Mouse (Mus musculus) T-helper 2 cell (primary cell): Measurements from ENCODE around the gene Rft1.

Experiments used
- in situ Hi-C: fragments of 300-600 bp; cut with MboI, MseI; formaldehyde crosslinking; loops from one replicate; pipeline ENCODE4 v1.15.1; 2025; ENCODE audit warnings: high pct_unique_total_duplicates

Rft1 gene

GRCm38 (mm10) chr14:30671095-30671985, 17.2 kb downstream of the Rft1 start:
- in situ Hi-C loops = loop anchor here (5.0 kb wide), 1 partner anchor 79 kb away; no protein-coding TSS in a partner anchor

GRCm38 (mm10) chr14:30671986-30672312, 17.8 kb downstream of the Rft1 start:
- in situ Hi-C loops = loop anchor here (5.0 kb wide), 1 partner anchor 80 kb away; no protein-coding TSS in a partner anchor

GRCm38 (mm10) chr14:30674947-30675346, 20.8 kb downstream of the Rft1 start:
- in situ Hi-C loops = loop anchor here (5.0 kb wide), 1 partner anchor 83 kb away; no protein-coding TSS in a partner anchor

GRCm38 (mm10) chr14:30682131-30682530, 28.0 kb downstream of the Rft1 start:
- in situ Hi-C loops = no loop called here

GRCm38 (mm10) chr14:30690685-30691084, 36.5 kb downstream of the Rft1 start:
- in situ Hi-C loops = no loop called here

- in situ Hi-C loops = no loop called here
These were observed 38.3 kb downstream of the Rft1 start for GRCm38 (mm10) chr14:30692439-30692838.

GRCm38 (mm10) chr14:30694786-30695185, 40.6 kb downstream of the Rft1 start:
- in situ Hi-C loops = no loop called here

- in situ Hi-C loops = no loop called here
These were observed 41.4 kb downstream of the Rft1 start for GRCm38 (mm10) chr14:30695609-30696008.

- in situ Hi-C loops = no loop called here
These were observed 43.4 kb downstream of the Rft1 start for GRCm38 (mm10) chr14:30697407-30698052.

GRCm38 (mm10) chr14:30699656-30700055, 45.5 kb downstream of the Rft1 start:
- in situ Hi-C loops = loop anchor here (10.0 kb wide), 1 partner anchor 395 kb away; no protein-coding TSS in a partner anchor

GRCm38 (mm10) chr14:30702512-30702911, 48.4 kb downstream of the Rft1 start:
- in situ Hi-C loops = loop anchor here (10.0 kb wide), 1 partner anchor 392 kb away; no protein-coding TSS in a partner anchor

GRCm38 (mm10) chr14:30703079-30703478, 48.9 kb downstream of the Rft1 start:
- in situ Hi-C loops = loop anchor here (10.0 kb wide), 1 partner anchor 392 kb away; no protein-coding TSS in a partner anchor

GRCm38 (mm10) chr14:30704098-30704855, 50.1 kb downstream of the Rft1 start:
- in situ Hi-C loops = loop anchor here (10.0 kb wide), 1 partner anchor 391 kb away; no protein-coding TSS in a partner anchor

GRCm38 (mm10) chr14:30711892-30712291, 57.7 kb downstream of the Rft1 start:
- in situ Hi-C loops = loop anchor here (5.0 kb wide), 1 partner anchor 85 kb away; the partner anchor contains the start of gene Prkcd

- in situ Hi-C loops = loop anchor here (5.0 kb wide), 1 partner anchor 86 kb away; the partner anchor contains the start of gene Prkcd
These were observed 59.6 kb downstream of the Rft1 start for GRCm38 (mm10) chr14:30713769-30714168.

- in situ Hi-C loops = loop anchor here (5.0 kb wide), 1 partner anchor 88 kb away; the partner anchor contains the start of gene Prkcd
These were observed 60.8 kb downstream of the Rft1 start, which contains the start of gene Sfmbt1 for GRCm38 (mm10) chr14:30714799-30715617. Gene Sfmbt1 (plus strand): TSS chr14:30714849.

- in situ Hi-C loops = no loop called here
These were observed 61.5 kb downstream of the Rft1 start for GRCm38 (mm10) chr14:30715618-30716050.

GRCm38 (mm10) chr14:30716051-30716952, 62.1 kb downstream of the Rft1 start:
- in situ Hi-C loops = no loop called here

GRCm38 (mm10) chr14:30716953-30717285, 62.8 kb downstream of the Rft1 start:
- in situ Hi-C loops = no loop called here
